Mouse (Mus musculus) heart, postnatal 0 days (tissue): ENCODE measurements around the gene Ubiad1.

Experiments used
- CTCF ChIP-seq: IDR thresholded peaks from 2 replicates; pipeline ENCODE4 v1.5.1; 2016; ENCODE audit warnings: antibody characterized with exemption, control low read depth, low read depth
- EP300 ChIP-seq: IDR thresholded peaks from 2 replicates; pipeline ENCODE4 v1.6.1; 2016; ENCODE audit warnings: antibody characterized with exemption, low read depth

DNA sequence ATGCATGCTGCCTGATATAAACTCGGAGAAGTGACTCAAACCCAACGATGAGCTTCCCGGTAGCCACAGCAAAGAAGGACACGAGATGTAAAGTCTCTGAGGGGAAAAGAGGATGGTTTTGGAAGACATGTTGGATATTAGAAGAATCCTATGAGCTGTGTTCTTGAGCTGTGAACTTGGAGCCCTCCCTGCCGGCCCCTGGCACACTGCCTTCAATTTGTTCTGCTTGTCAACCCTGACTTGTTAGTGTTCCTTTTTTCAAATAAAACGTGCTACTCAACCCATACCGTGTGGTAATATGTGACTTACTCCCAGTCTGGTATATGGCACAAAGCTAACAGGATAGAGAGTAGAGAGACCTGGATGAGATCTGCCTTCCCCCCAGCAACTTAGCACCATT lies 59.3 kb downstream of the Ubiad1 start:
- TF ChIP-seq CTCF (no peak), EP300 (no peak)
